Mouse (Mus musculus) myocyte (in vitro differentiated cells): Measurements from ENCODE around the gene Ythdf1.

Experiments
- E2F4 ChIP-seq: IDR thresholded peaks from one replicate; pipeline ENCODE4 v1.6.1; 2011; ENCODE audit warnings: mild to moderate bottlenecking, control low read depth, moderate library complexity; ENCODE audit not compliant: insufficient read depth
- POLR2A ChIP-seq: IDR thresholded peaks from one replicate; pipeline ENCODE4 v1.6.1; 2011; ENCODE audit warnings: low read depth, mild to moderate bottlenecking, control low read depth, moderate library complexity; ENCODE audit not compliant: insufficient read length
- REST ChIP-seq: IDR thresholded peaks from one replicate; pipeline ENCODE4 v1.6.1; 2011; ENCODE audit warnings: mild to moderate bottlenecking, control low read depth, moderate library complexity; ENCODE audit not compliant: insufficient read depth, insufficient read length
- TCF12 ChIP-seq: IDR thresholded peaks from one replicate; pipeline ENCODE4 v1.6.1; 2011; ENCODE audit warnings: mild to moderate bottlenecking, control low read depth; ENCODE audit not compliant: poor library complexity, insufficient read depth, severe bottlenecking
- USF1 ChIP-seq: IDR thresholded peaks from one replicate; pipeline ENCODE4 v1.6.1; 2011; ENCODE audit warnings: low read depth, mild to moderate bottlenecking, control low read depth, moderate library complexity

- TF ChIP-seq POLR2A (no peak), REST (no peak), USF1 (no peak), E2F4 (no peak), TCF12 (no peak)
Measured at GRCm38 (mm10) chr2:180895321-180895720, 25.4 kb downstream of the Ythdf1 start.
